Mouse (Mus musculus) adrenal gland, postnatal 10 days (tissue): Measurements from ENCODE around the gene Vmn1r114. TPM values are rescaled to one million over a fixed set of nuclear protein-coding genes. Genes with fewer than 3 reads are reported as not detected.
"Not testable (repeated sequence)": the region's sequence is repeated elsewhere in the genome, so short reads cannot be mapped to it uniquely, and the experiment has no call there.

Experiments used
- DNase-seq: peaks from one replicate; pipeline ENCODE4 v3.0.0; 2021; ENCODE audit warnings: mixed read lengths
- long read RNA-seq, 2 experiments: library from polyadenylated mRNA; stranded (forward); transcript quantifications; one replicate each; pipeline ENCODE4 v2.0.0; 2021
- total RNA-seq, 2 experiments: library from RNA; stranded (reverse); gene quantifications; 2 replicates each; pipeline ENCODE4 v1.2.3; 2021

The Vmn1r114 gene
- not detected for total RNA-seq
- long read RNA-seq, experiment 1 = 0 reads
- long read RNA-seq, experiment 2 = 0 reads

DNA sequence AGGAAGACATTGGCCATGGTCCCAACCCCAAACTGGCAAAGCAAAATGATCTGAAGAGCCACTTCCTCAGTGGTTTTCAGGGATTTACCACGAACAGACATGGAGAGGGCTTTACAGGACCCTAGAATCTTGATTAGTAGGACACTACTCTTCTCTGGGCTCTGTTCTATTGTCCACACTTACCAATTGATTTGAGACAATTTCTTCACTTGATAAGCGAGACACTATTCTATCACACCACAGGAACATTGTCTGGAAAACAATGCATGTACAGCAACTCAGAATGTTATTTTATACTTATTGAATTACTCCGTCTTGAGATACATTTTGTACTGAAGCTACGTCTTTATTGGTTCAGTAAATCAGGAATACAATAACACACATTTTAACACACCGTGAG, at the start of gene Vmn1r114:
Gene Vmn1r114 (minus strand): TSS at position 101 of the 400 bp plus-strand sequence.
- not testable (repeated sequence) for DNase-seq

DNA sequence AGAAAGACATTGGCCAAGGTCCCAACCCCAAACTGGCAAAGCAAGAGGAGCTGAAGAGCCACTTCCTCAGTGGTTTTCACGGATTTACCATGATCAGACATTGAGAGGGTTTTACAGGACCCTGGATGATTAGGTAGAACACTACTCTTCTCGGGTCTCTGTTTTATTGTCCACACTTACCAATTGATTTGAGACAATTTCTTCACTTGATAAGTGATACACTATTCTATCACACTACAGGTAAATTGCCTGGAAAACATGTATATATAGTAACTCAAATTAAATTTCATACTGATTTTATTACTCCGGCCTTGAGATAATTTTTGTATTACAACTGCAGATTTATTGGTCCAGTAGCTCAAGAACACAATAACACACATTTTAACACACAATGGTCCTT, 32.9 kb upstream of the Vmn1r114 start, which contains the start of gene Vmn1r115:
Gene Vmn1r115 (minus strand): TSS at position 101 of the 400 bp plus-strand sequence.
- DNase-seq = not testable (repeated sequence)

DNA sequence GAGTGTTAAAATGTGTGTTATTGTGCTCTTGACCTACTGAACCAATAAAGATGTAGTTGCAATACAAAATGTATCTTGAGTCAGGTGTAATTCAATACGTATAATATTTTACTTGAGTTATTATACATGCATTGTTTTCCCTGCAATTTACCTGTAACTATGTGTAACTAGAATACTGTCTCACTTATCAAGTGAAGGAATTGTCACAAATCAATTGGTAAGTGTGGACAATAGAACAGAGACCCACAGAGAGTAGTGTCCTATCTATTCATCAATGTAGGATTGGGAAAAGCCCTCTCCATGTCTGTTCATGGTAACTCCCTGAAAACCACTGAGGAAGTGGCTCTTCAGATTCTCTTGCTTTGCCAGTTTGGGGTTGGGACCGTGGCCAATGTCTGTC, 25.0 kb downstream of the Vmn1r114 start, which contains the start of gene Vmn1r113:
Gene Vmn1r113 (plus strand): TSS at position 301 of the 400 bp plus-strand sequence.
- DNase-seq = not testable (repeated sequence)

DNA sequence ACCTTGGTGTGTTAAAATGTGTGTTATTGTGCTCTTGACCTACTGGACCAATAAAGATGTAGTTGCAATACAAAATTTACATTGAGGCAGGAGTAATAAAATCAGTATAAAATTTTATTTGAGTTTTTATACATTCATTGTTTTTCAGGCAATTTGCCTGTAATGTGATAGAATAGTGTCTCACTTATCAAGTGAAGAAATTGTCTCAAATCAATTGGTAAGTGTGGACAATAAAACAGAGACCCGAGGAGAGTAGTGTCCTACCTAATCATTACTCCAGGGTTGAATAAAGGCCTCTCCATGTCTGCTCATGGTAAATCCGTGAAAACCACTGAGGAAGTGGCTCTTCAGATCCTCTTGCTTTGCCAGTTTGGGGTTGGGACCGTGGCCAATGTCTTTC, 41.1 kb downstream of the Vmn1r114 start, which contains the start of gene Vmn1r112:
Gene Vmn1r112 (plus strand): TSS at position 301 of the 400 bp plus-strand sequence.
- DNase-seq = not testable (repeated sequence)

Other genes starting within 250 kb of the Vmn1r114 start
- not detected for gene Gm4141, start 235.9 kb downstream of the Vmn1r114 start, total RNA-seq
- not detected for gene Gm4513, start 213.2 kb downstream of the Vmn1r114 start, total RNA-seq
- not detected for gene Vmn1r107, start 143.3 kb downstream of the Vmn1r114 start, total RNA-seq
- not detected for gene Vmn1r111, start 109.0 kb downstream of the Vmn1r114 start, total RNA-seq
- not detected for gene Gm10668, start 81.6 kb downstream of the Vmn1r114 start, total RNA-seq
- gene Vmn1r112, start 41.0 kb downstream of the Vmn1r114 start, total RNA-seq = not detected
- not detected for gene Vmn1r113, start 24.9 kb downstream of the Vmn1r114 start, total RNA-seq
- gene Vmn1r115, start 32.8 kb upstream of the Vmn1r114 start, total RNA-seq = not detected
- gene Vmn1r116, start 60.1 kb upstream of the Vmn1r114 start, total RNA-seq = not detected
- not detected for gene Vmn1r117, start 71.9 kb upstream of the Vmn1r114 start, total RNA-seq
- not detected for gene Vmn1r118, start 100.2 kb upstream of the Vmn1r114 start, total RNA-seq
- not detected for gene Vmn1r119, start 200.3 kb upstream of the Vmn1r114 start, total RNA-seq
- gene Vmn1r120, start 241.6 kb upstream of the Vmn1r114 start, total RNA-seq = not detected